Mouse (Mus musculus): ENCODE measurements around the gene Oprl1. TPM values are rescaled to one million over a fixed set of nuclear protein-coding genes. Genes with fewer than 3 reads are reported as not detected.

Gene Oprl1
- total and polyA plus RNA-seq, 3 experiments, result not detected

DNA sequence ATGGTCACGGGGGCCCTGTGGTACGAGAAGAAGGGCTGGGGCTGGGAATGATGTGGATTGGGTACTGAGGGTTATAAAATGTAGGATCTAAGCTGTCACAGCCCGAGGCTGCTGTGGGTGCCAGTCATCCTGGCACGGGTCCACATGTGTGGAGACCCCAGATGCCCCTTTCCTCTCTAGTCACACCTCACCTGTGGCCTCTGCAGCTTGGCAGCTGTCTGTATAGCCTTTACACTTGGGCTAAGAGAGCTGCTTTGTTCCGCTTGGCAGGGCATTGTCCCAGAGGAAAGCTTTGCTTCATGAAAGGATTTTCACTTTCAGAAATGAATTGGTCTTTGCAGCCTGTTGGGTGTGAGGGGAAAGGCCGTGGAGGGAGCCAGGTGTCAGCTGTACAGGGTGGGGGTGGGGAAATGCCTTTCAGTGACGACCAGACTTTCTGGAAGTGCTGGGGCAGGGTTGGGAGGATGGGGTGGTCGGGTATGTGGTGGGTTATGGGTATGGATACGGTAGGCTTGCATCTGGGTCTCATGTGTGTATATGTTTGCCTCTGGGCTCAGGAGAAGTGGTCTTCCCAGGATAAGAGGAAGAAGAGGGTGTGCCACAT lies 12.9 kb downstream of the Oprl1 start:
- Histone ChIP-seq H3K4me1 (ENCODE audit: insufficient read depth, low read depth, low read length) (no peaks in the 10 kb centered on the region), H3K9me3 (replicated peaks) (no peaks in the 10 kb centered on the region), H3K4me3 (ENCODE audit: low read depth, low read length) (no peak overlapping the region), H3K27me3 (ENCODE audit: insufficient read depth, low read length) (peaks cover 28% of the 10 kb centered on the region), H3K36me3 (replicated peaks) (no peaks in the 10 kb centered on the region)
- TF ChIP-seq TAL1 (conservative IDR thresholded peaks at IDR 0.05; ENCODE audit: low read depth, low read length) (no peak), GATA1 (IDR thresholded peaks at IDR 0.05; ENCODE audit: borderline replicate concordance, low read length) (no peak), CTCF (IDR thresholded peaks at IDR 0.05; ENCODE audit: low read depth, low read length) (no peak), GATA2 (IDR thresholded peaks at IDR 0.05; ENCODE audit: borderline replicate concordance, low read depth, low read length) (no peak), POLR2AphosphoS5 (IDR thresholded peaks at IDR 0.05; ENCODE audit: insufficient replicate concordance, low read depth, low read length) (no peak)
- no peak for ATAC-seq (ENCODE audit: extremely low read depth, insufficient number of reproducible peaks, low FRiP score, poor library complexity, severe bottlenecking)
- DNase-seq (ENCODE audit: low spot score), result no peak

DNA sequence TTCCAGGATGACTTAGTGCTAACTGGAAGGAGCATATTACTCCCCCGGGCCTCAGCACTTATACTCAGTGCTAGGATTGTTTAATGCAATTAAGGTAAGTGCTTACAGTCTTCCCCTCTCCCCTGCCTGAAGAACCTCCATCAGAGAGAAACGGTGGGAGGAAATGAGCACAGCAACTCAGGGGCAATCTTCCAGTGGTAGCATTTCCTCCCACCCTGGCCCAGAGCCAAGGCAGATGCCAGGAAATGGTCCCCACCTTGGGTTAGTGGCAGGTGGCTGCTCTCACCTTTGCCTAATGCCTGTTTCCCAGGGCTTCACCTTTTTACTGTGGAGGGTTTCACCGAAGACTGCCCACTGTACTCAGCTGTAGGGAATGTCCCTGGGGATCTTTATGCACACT lies 15.2 kb downstream of the Oprl1 start:
- Histone ChIP-seq H3K4me3 (ENCODE audit: low read depth, low read length) (no peak overlapping the region), H3K36me3 (replicated peaks) (no peaks in the 10 kb centered on the region), H3K4me1 (ENCODE audit: insufficient read depth, low read depth, low read length) (no peaks in the 10 kb centered on the region), H3K27me3 (ENCODE audit: insufficient read depth, low read length) (peaks cover 24% of the 10 kb centered on the region), H3K9me3 (replicated peaks) (no peaks in the 10 kb centered on the region)
- DNase-seq (ENCODE audit: low spot score) (no peak), ATAC-seq (ENCODE audit: extremely low read depth, insufficient number of reproducible peaks, low FRiP score, poor library complexity, severe bottlenecking) (no peak)
- no peak for TF ChIP-seq POLR2AphosphoS5 (IDR thresholded peaks at IDR 0.05; ENCODE audit: insufficient replicate concordance, low read depth, low read length)
- TF ChIP-seq CTCF (IDR thresholded peaks at IDR 0.05; ENCODE audit: low read depth, low read length), result no peak
- no peak for TF ChIP-seq GATA1 (IDR thresholded peaks at IDR 0.05; ENCODE audit: borderline replicate concordance, low read length)
- TF ChIP-seq TAL1 (conservative IDR thresholded peaks at IDR 0.05; ENCODE audit: low read depth, low read length), result no peak
- no peak for TF ChIP-seq GATA2 (IDR thresholded peaks at IDR 0.05; ENCODE audit: borderline replicate concordance, low read depth, low read length)

DNA sequence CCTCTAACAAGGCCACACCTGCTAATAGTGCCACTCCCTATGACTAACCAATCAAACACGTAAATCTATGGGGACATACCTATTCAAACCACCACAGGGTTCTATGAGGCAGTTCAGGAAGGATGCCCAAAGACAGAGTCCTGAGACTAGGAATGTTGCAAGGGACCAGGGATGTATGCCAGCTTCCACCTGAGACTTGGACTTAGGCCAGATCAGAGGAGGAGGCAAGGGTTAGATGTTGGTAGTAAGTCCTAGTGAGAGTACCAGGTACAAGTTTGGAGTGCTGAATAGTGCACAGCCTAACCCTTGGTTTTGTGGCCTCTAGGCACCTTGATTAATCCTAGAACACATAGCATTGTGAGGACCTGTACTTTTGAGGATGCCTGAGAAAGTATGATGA lies 37.8 kb downstream of the Oprl1 start:
- ATAC-seq (ENCODE audit: extremely low read depth, insufficient number of reproducible peaks, low FRiP score, poor library complexity, severe bottlenecking) (no peak), DNase-seq (ENCODE audit: low spot score) (no peak)
- H3K4me1 ChIP-seq (ENCODE audit: insufficient read depth, low read depth, low read length), result no peaks in the 10 kb centered on the region
- no peaks in the 10 kb centered on the region for H3K36me3 ChIP-seq (replicated peaks)
- no peak for TF ChIP-seq GATA1 (IDR thresholded peaks at IDR 0.05; ENCODE audit: borderline replicate concordance, low read length)
- TF ChIP-seq TAL1 (conservative IDR thresholded peaks at IDR 0.05; ENCODE audit: low read depth, low read length), result no peak
- TF ChIP-seq CTCF (IDR thresholded peaks at IDR 0.05; ENCODE audit: low read depth, low read length), result no peak
- TF ChIP-seq GATA2 (IDR thresholded peaks at IDR 0.05; ENCODE audit: borderline replicate concordance, low read depth, low read length), result no peak
- no peak for TF ChIP-seq POLR2AphosphoS5 (IDR thresholded peaks at IDR 0.05; ENCODE audit: insufficient replicate concordance, low read depth, low read length)
- H3K9me3 ChIP-seq (replicated peaks), result no peaks in the 10 kb centered on the region
- H3K27me3 ChIP-seq (ENCODE audit: insufficient read depth, low read length), result no peaks in the 10 kb centered on the region
- H3K4me3 ChIP-seq (ENCODE audit: low read depth, low read length), result no peak overlapping the region

DNA sequence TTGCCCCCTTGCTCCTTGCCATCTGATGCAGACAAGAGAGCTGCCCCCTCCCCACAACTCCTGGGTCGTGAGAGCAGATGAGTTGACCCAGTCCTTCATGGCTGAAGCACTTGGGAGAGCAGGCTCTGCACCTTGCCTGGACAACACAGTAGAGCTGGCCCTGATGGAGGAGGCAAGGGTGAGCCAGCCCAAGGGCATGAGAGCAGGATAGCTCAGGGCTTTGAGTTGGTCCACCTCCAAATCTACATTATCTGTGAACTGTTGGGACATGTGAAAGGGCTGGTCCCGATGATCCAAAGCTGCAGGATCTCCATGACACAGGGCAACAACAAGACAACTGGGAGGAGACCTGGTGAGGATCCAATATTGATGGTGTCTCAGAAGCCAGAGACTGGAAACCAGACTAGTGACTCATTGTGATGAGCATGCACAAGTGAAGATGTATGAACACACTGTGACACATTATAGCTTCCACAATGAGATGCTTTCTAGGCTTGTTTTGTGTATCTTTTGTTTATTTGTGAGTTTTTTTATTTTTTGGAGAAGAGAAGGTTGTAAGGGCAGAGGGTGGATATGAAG lies 43.4 kb downstream of the Oprl1 start:
- no peak overlapping the region for H3K4me3 ChIP-seq (ENCODE audit: low read depth, low read length)
- ATAC-seq (ENCODE audit: extremely low read depth, insufficient number of reproducible peaks, low FRiP score, poor library complexity, severe bottlenecking), result no peak
- DNase-seq (ENCODE audit: low spot score), result no peak
- no peaks in the 10 kb centered on the region for H3K9me3 ChIP-seq (replicated peaks)
- peaks cover 5% of the 10 kb centered on the region for H3K4me1 ChIP-seq (ENCODE audit: insufficient read depth, low read depth, low read length)
- peaks cover 10% of the 10 kb centered on the region for H3K27me3 ChIP-seq (ENCODE audit: insufficient read depth, low read length)
- no peaks in the 10 kb centered on the region for H3K36me3 ChIP-seq (replicated peaks)
- TF ChIP-seq CTCF (IDR thresholded peaks at IDR 0.05; ENCODE audit: low read depth, low read length), result no peak
- no peak for TF ChIP-seq TAL1 (conservative IDR thresholded peaks at IDR 0.05; ENCODE audit: low read depth, low read length)
- no peak for TF ChIP-seq GATA2 (IDR thresholded peaks at IDR 0.05; ENCODE audit: borderline replicate concordance, low read depth, low read length)
- no peak for TF ChIP-seq POLR2AphosphoS5 (IDR thresholded peaks at IDR 0.05; ENCODE audit: insufficient replicate concordance, low read depth, low read length)
- no peak for TF ChIP-seq GATA1 (IDR thresholded peaks at IDR 0.05; ENCODE audit: borderline replicate concordance, low read length)

DNA sequence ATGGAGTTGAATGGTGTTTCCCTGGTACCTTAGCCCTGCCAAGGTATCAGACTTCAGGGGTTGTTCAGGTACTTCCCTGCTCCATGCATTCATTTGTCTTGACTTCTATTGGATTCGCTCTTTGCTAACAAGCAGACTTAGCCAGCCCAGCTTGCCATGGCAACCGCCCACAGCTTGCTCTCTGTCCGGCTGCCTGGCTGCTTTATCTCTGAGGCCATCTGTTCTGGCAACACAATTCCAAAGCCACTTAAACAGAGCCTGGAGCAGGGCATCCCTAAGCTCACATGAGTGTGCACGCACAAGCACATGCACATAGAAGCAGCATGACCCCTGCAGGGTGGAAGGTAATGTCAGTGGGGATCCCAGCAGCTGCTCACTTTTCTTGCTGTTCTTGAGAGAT lies 44.2 kb downstream of the Oprl1 start:
- TF ChIP-seq TAL1 (conservative IDR thresholded peaks at IDR 0.05; ENCODE audit: low read depth, low read length), result no peak
- TF ChIP-seq GATA1 (IDR thresholded peaks at IDR 0.05; ENCODE audit: borderline replicate concordance, low read length), result no peak
- TF ChIP-seq POLR2AphosphoS5 (IDR thresholded peaks at IDR 0.05; ENCODE audit: insufficient replicate concordance, low read depth, low read length), result no peak
- no peak for TF ChIP-seq CTCF (IDR thresholded peaks at IDR 0.05; ENCODE audit: low read depth, low read length)
- no peak for TF ChIP-seq GATA2 (IDR thresholded peaks at IDR 0.05; ENCODE audit: borderline replicate concordance, low read depth, low read length)
- H3K36me3 ChIP-seq (replicated peaks), result no peaks in the 10 kb centered on the region
- H3K4me3 ChIP-seq (ENCODE audit: low read depth, low read length), result no peak overlapping the region
- peaks cover 5% of the 10 kb centered on the region for H3K4me1 ChIP-seq (ENCODE audit: insufficient read depth, low read depth, low read length)
- H3K27me3 ChIP-seq (ENCODE audit: insufficient read depth, low read length), result peaks cover 10% of the 10 kb centered on the region
- DNase-seq (ENCODE audit: low spot score) (no peak), ATAC-seq (ENCODE audit: extremely low read depth, insufficient number of reproducible peaks, low FRiP score, poor library complexity, severe bottlenecking) (no peak)
- no peaks in the 10 kb centered on the region for H3K9me3 ChIP-seq (replicated peaks)

DNA sequence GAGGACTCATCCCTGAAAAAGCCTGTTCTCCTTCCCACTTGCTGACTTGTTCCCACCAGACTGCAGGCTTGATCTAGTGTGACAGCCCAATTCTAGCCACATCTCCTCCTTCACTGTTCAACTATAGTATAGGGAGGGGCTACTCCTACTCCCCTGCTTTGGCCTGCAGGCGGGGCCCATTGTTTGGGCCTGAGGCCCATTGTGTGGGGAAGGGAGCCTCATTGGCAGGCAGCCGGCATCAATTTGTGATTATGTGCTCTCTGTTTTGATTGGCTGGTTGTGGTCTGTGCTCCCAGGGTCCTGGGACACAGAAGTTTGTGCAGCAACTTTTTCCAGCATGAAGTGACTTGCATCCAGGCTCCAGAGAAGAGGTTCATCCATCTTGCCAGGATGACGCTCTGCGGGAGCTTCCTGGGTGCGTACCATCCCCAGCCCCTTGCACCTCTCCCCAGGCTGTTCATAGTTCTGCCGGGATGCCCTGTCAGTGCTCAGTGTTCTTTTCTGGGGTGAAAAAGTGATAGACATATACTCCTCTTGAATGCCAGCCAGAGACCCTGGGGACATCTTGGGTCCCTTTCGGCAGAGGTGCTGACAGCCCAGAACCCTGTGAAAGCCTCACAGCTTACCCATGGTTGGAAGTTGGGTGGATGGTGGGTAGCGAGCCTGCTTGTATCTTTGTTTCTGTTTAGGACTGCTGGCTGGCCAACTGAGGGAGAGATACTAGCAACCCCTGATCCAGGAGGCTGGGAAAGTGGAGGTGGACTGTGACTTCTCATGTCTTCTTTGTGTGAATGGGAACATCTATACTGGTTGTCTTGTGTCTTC lies 48.4 kb downstream of the Oprl1 start, which contains the start of gene Myt1:
Myt1 (plus strand) TSS at position 327 of the 825 bp plus-strand sequence.
- H3K36me3 ChIP-seq (replicated peaks), result no peaks in the 10 kb centered on the region
- H3K4me3 ChIP-seq (ENCODE audit: low read depth, low read length), result no peak within 1 kb of the TSS
- no peak for ATAC-seq (ENCODE audit: extremely low read depth, insufficient number of reproducible peaks, low FRiP score, poor library complexity, severe bottlenecking)
- H3K9me3 ChIP-seq (replicated peaks), result no peaks in the 10 kb centered on the region
- DNase-seq (ENCODE audit: low spot score), result no peak
- peaks cover 7% of the 10 kb centered on the region; the same call in 1 of the 2 replicates for H3K27me3 ChIP-seq (ENCODE audit: insufficient read depth, low read length)
- TF ChIP-seq CTCF (IDR thresholded peaks at IDR 0.05; ENCODE audit: low read depth, low read length) (no peak), TAL1 (conservative IDR thresholded peaks at IDR 0.05; ENCODE audit: low read depth, low read length) (no peak), POLR2AphosphoS5 (IDR thresholded peaks at IDR 0.05; ENCODE audit: insufficient replicate concordance, low read depth, low read length) (no peak), GATA2 (IDR thresholded peaks at IDR 0.05; ENCODE audit: borderline replicate concordance, low read depth, low read length) (no peak), GATA1 (IDR thresholded peaks at IDR 0.05; ENCODE audit: borderline replicate concordance, low read length) (no peak)
- H3K4me1 ChIP-seq (ENCODE audit: insufficient read depth, low read depth, low read length), result peaks cover 5% of the 10 kb centered on the region

All from G1E (cell line).